Mouse (Mus musculus): Measurements from ENCODE around the gene Pck2. TPM values are rescaled to one million over a fixed set of nuclear protein-coding genes. Genes with fewer than 3 reads are reported as not detected.
A peak's percentile ranks its signal among the peaks of the same experiment; 100 is the strongest.

Pck2 gene
- polyA plus RNA-seq, 1 experiment from 2014 or later = 66.0 TPM

DNA sequence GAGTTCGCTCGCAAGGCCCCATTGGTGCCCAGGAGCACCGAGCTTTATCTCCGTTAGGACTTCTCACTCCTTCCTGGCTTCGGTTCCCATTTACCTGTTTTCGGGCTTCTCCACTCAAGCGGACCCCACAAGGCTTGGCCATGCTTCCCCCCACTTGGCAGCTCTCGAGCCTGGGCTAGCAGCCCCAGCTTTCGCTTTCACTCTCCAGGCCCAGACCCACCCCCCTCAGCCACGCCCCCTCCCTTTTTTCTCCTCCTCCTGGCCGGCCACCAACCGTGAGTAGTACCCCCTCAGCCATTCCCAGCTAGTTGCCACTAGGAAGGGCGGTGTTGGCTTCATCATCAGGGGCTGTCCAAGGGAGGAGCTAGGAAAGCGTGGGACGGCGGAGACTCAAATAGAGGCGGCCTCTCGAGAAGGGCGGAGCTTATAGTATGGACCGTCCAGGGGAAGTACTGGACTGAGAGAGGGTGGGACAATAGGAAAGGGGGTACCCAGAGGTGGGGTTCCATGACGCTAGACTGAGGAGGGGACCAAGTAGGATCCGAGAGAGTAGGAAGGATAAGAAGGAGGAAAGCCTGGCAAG is 50.8 kb downstream of the Pck2 start, which contains the start of gene Psme2:
TSS of gene Psme2 (minus strand) at position 366 of the 583 bp plus-strand sequence.
- H3K4me3 ChIP-seq (ENCODE audit: low read length) = peak within 1 kb of the TSS; percentile 97
- peaks cover 16% of the 10 kb centered on the region for H3K4me1 ChIP-seq (ENCODE audit: insufficient read depth, low read length)
- H3K27me3 ChIP-seq (ENCODE audit: insufficient read depth, low read length) = no peaks in the 10 kb centered on the region
- peaks cover 35% of the 10 kb centered on the region for H3K36me3 ChIP-seq (ENCODE audit: insufficient read depth, low read length)
- H3K4me2 ChIP-seq (replicated peaks; ENCODE audit: low read depth, low read length) = peak within 1 kb of the TSS; percentile 78
- H3K27ac ChIP-seq (ENCODE audit: low read length) = peak within 1 kb of the TSS; percentile 100
- peak within 1 kb of the TSS; percentile 90 for H3K9ac ChIP-seq (replicated peaks; ENCODE audit: low read length)
- WGBS = 1% methylated on average over 21 of the region's 22 CpGs
- ATAC-seq (ENCODE audit: low FRiP score, low TSS enrichment) = peak; percentile 98
- no peaks in the 10 kb centered on the region for H3K9me3 ChIP-seq (ENCODE audit: low read length)

DNA sequence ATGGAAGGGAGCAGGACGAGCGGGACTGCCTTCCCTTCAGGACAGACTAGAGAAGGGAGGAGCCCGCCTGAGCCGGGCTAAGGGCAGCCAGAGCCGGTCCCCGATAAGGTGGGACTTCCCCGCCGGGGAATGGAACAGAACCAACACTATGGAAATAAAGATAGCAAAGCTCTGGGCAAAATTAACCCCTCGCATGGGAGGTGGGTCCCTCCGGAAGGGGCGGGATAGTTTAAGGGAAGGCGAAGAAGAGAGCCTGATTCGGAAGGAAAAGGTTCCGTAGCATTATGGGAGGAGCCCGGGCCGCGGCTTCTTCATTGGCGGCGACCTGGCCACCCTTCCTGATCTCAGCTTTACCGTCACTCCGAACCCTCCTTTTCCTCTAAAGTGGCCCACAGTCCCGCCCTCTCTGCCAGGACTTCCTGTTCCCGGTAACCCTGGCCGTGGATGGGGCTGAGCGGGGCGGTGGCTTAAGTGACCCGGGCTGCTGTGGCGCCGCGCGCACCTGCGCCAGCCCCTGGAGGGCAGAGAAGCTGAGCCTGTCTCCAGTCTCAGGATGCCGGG is 51.3 kb downstream of the Pck2 start, which contains the start of gene Rnf31:
TSS of gene Rnf31 (plus strand) at position 378 of the 561 bp plus-strand sequence.
- peak within 1 kb of the TSS; percentile 78 for H3K4me2 ChIP-seq (replicated peaks; ENCODE audit: low read depth, low read length)
- H3K4me1 ChIP-seq (ENCODE audit: insufficient read depth, low read length) = peaks cover 16% of the 10 kb centered on the region
- peak; percentile 94 for ATAC-seq (ENCODE audit: low FRiP score, low TSS enrichment)
- H3K36me3 ChIP-seq (ENCODE audit: insufficient read depth, low read length) = peaks cover 40% of the 10 kb centered on the region
- 0% methylated on average over 33 of the region's 33 CpGs for WGBS
- no peaks in the 10 kb centered on the region for H3K9me3 ChIP-seq (ENCODE audit: low read length)
- peak within 1 kb of the TSS; percentile 100 for H3K27ac ChIP-seq (ENCODE audit: low read length)
- no peaks in the 10 kb centered on the region for H3K27me3 ChIP-seq (ENCODE audit: insufficient read depth, low read length)
- H3K4me3 ChIP-seq (ENCODE audit: low read length) = peak within 1 kb of the TSS; percentile 97
- peak within 1 kb of the TSS; percentile 90 for H3K9ac ChIP-seq (replicated peaks; ENCODE audit: low read length)

DNA sequence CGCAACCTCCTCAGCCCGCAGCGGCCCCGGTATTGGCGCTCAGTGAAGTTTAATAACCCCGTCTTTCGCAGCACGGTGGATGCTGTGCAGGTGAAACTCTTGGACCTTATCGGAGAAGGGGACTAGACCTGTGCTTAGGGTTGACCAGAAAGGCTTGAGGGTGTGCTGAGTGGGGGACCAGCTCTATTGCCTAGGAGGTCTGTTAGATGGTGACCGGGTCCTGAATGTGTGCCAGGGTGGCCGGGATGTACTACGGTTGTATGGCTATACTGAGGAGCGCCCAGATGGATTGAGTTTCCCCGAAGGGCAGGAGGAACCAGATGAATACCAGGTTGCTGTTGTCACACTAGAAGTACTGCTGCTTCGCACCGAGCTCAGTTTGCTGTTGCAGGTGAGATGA is 52.2 kb downstream of the Pck2 start:
- peaks cover 45% of the 10 kb centered on the region for H3K36me3 ChIP-seq (ENCODE audit: insufficient read depth, low read length)
- 2% methylated on average over 16 of the region's 16 CpGs for WGBS
- peak overlapping the region; percentile 97 for H3K4me3 ChIP-seq (ENCODE audit: low read length)
- H3K9me3 ChIP-seq (ENCODE audit: low read length) = no peaks in the 10 kb centered on the region
- H3K27ac ChIP-seq (ENCODE audit: low read length) = peak overlapping the region; percentile 100
- peaks cover 16% of the 10 kb centered on the region for H3K4me1 ChIP-seq (ENCODE audit: insufficient read depth, low read length)
- no peaks in the 10 kb centered on the region for H3K27me3 ChIP-seq (ENCODE audit: insufficient read depth, low read length)
- peak overlapping the region; percentile 78 for H3K4me2 ChIP-seq (replicated peaks; ENCODE audit: low read depth, low read length)
- no peak for ATAC-seq (ENCODE audit: low FRiP score, low TSS enrichment)
- peak overlapping the region; percentile 90 for H3K9ac ChIP-seq (replicated peaks; ENCODE audit: low read length)

DNA sequence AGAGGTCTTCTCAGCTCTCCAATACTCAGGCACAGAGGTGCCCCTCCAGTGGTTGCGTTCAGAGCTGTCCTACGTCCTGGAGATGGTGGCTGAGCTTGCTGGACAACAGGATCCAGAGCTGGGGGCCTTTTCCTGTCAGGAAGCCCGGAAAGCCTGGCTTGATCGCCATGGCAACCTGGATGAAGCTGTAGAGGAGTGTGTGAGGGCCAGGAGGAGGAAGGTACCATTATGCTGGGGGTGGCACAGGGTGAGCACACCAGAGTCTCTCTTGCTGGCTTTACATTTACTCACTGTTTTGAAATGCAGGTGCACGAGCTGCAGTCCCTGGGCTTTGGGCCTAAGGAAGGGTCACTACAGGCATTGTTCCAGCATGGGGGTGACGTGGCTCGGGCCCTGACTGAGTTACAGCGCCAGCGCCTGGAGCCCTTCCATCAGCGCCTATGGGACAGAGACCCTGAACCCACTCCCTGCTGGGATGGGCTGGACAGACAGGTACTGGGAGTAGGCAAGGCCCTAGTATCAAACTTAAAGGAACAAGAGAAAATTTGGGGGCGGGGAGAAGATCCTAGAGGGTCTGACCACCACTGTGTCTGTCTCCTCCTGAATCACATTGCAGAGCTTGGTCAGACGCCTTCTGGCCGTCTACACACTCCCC is 56.1 kb downstream of the Pck2 start:
- Histone ChIP-seq H3K27me3 (ENCODE audit: insufficient read depth, low read length) (no peaks in the 10 kb centered on the region), H3K9ac (replicated peaks; ENCODE audit: low read length) (no peak overlapping the region), H3K4me3 (ENCODE audit: low read length) (no peak overlapping the region), H3K36me3 (ENCODE audit: insufficient read depth, low read length) (peaks cover 58% of the 10 kb centered on the region), H3K4me1 (ENCODE audit: insufficient read depth, low read length) (peaks cover 12% of the 10 kb centered on the region), H3K4me2 (replicated peaks; ENCODE audit: low read depth, low read length) (no peak overlapping the region), H3K27ac (ENCODE audit: low read length) (no peak overlapping the region), H3K9me3 (ENCODE audit: low read length) (no peaks in the 10 kb centered on the region)
- ATAC-seq (ENCODE audit: low FRiP score, low TSS enrichment) = no peak
- 83% methylated on average over 13 of the region's 13 CpGs for WGBS

DNA sequence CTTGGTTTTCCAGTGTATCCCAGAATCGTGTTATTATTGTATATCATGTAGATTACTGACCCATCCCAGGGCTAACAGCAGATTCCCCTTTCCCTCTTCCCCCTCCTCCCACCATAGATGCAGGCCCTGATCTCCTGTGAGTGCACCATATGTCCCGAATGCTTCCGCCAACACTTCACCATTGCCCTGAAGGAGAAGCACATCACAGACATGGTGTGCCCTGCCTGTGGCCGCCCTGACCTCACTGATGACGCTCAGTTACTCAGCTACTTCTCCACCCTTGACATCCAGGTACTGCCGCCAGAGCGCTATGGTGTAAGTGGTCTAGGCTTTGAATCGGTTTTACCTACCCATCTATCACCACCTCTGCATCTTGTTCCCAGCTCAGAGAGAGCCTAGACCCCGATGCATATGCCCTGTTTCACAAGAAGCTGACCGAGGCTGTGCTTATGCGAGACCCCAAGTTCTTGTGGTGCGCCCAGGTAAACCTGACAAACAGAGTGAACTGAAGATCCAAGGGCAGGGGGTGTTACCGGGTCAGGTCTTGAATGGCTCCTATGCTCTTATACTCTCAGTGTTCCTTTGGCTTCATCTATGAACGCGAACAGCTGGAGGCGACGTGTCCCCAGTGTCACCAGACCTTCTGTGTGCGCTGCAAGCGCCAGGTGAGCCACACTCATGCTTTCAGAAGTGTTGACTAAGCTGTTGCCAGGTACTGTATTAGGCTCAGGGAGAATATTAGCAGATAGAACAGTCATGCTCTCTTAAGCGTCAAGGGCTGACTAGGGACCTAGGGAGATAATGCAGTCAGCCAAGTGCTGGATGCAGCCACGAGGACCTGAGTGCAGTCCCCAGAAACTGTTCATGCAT is 58.7 kb downstream of the Pck2 start:
- Histone ChIP-seq H3K27me3 (ENCODE audit: insufficient read depth, low read length) (no peaks in the 10 kb centered on the region), H3K36me3 (ENCODE audit: insufficient read depth, low read length) (peaks cover 74% of the 10 kb centered on the region), H3K4me1 (ENCODE audit: insufficient read depth, low read length) (peaks cover 5% of the 10 kb centered on the region), H3K4me3 (ENCODE audit: low read length) (no peak overlapping the region), H3K9me3 (ENCODE audit: low read length) (no peaks in the 10 kb centered on the region), H3K9ac (replicated peaks; ENCODE audit: low read length) (no peak overlapping the region), H3K27ac (ENCODE audit: low read length) (no peak overlapping the region), H3K4me2 (replicated peaks; ENCODE audit: low read depth, low read length) (no peak overlapping the region)
- no peak for ATAC-seq (ENCODE audit: low FRiP score, low TSS enrichment)
- 88% methylated on average over 21 of the region's 21 CpGs for WGBS

Other genes with a start within 250 kb of the Pck2 start
- gene Dhrs4, start 61.5 kb upstream of the Pck2 start, polyA plus RNA-seq (2015; fragmentation: Nextera tagmentation; extraction: Ambion mirVana) = 147 and 157 TPM in 2 replicates
- gene Carmil3, start 49.6 kb upstream of the Pck2 start, polyA plus RNA-seq (2015; fragmentation: Nextera tagmentation; extraction: Ambion mirVana) = 2.5 and 3.0 TPM in 2 replicates
- gene Cpne6, start 29.8 kb upstream of the Pck2 start, polyA plus RNA-seq (2015; fragmentation: Nextera tagmentation; extraction: Ambion mirVana) = 0.21 and 0.46 TPM in 2 replicates
- gene Nrl, start 15.3 kb upstream of the Pck2 start, polyA plus RNA-seq (2015; fragmentation: Nextera tagmentation; extraction: Ambion mirVana) = not detected in 2 replicates
- gene Dcaf11, start 19.7 kb downstream of the Pck2 start, polyA plus RNA-seq (2015; fragmentation: Nextera tagmentation; extraction: Ambion mirVana) = 117 TPM in 2 replicates
- 1.2 and 1.6 TPM in 2 replicates for gene A730061H03Rik, start 20.1 kb downstream of the Pck2 start, polyA plus RNA-seq (2015; fragmentation: Nextera tagmentation; extraction: Ambion mirVana)
- gene Fitm1, start 35.4 kb downstream of the Pck2 start, polyA plus RNA-seq (2015; fragmentation: Nextera tagmentation; extraction: Ambion mirVana) = 4.5 and 4.6 TPM in 2 replicates
- 156 and 168 TPM in 2 replicates for gene Psme1, start 37.9 kb downstream of the Pck2 start, polyA plus RNA-seq (2015; fragmentation: Nextera tagmentation; extraction: Ambion mirVana)
- gene Emc9, start 45.0 kb downstream of the Pck2 start, polyA plus RNA-seq (2015; fragmentation: Nextera tagmentation; extraction: Ambion mirVana) = 9.3 and 9.5 TPM in 2 replicates
- 207 and 226 TPM in 2 replicates for gene Psme2, start 50.8 kb downstream of the Pck2 start, polyA plus RNA-seq (2015; fragmentation: Nextera tagmentation; extraction: Ambion mirVana)
- gene Rnf31, start 51.4 kb downstream of the Pck2 start, polyA plus RNA-seq (2015; fragmentation: Nextera tagmentation; extraction: Ambion mirVana) = 21.3 and 26.2 TPM in 2 replicates
- 16.8 and 17.7 TPM in 2 replicates for gene Irf9, start 63.3 kb downstream of the Pck2 start, polyA plus RNA-seq (2015; fragmentation: Nextera tagmentation; extraction: Ambion mirVana)
- gene Rec8, start 77.8 kb downstream of the Pck2 start, polyA plus RNA-seq (2015; fragmentation: Nextera tagmentation; extraction: Ambion mirVana) = 23.0 and 24.2 TPM in 2 replicates
- gene Ipo4, start 95.7 kb downstream of the Pck2 start, polyA plus RNA-seq (2015; fragmentation: Nextera tagmentation; extraction: Ambion mirVana) = 120 and 130 TPM in 2 replicates
- 1.5 and 1.6 TPM in 2 replicates for gene Gm49378, start 97.6 kb downstream of the Pck2 start, polyA plus RNA-seq (2015; fragmentation: Nextera tagmentation; extraction: Ambion mirVana)
- 137 and 139 TPM in 2 replicates for gene Tm9sf1, start 103.5 kb downstream of the Pck2 start, polyA plus RNA-seq (2015; fragmentation: Nextera tagmentation; extraction: Ambion mirVana)
- 1.1 and 1.3 TPM in 2 replicates for gene Tssk4, start 109.9 kb downstream of the Pck2 start, polyA plus RNA-seq (2015; fragmentation: Nextera tagmentation; extraction: Ambion mirVana)
- 59.8 and 61.0 TPM in 2 replicates for gene Mdp1, start 120.2 kb downstream of the Pck2 start, polyA plus RNA-seq (2015; fragmentation: Nextera tagmentation; extraction: Ambion mirVana)
- 74.1 and 74.2 TPM in 2 replicates for gene Gmpr2, start 131.7 kb downstream of the Pck2 start, polyA plus RNA-seq (2015; fragmentation: Nextera tagmentation; extraction: Ambion mirVana)
- gene Nedd8, start 131.9 kb downstream of the Pck2 start, polyA plus RNA-seq (2015; fragmentation: Nextera tagmentation; extraction: Ambion mirVana) = 514 and 521 TPM in 2 replicates
- gene Tinf2, start 141.6 kb downstream of the Pck2 start, polyA plus RNA-seq (2015; fragmentation: Nextera tagmentation; extraction: Ambion mirVana) = 43.9 and 44.5 TPM in 2 replicates
- 2.9 and 3.0 TPM in 2 replicates for gene Tgm1, start 173.7 kb downstream of the Pck2 start, polyA plus RNA-seq (2015; fragmentation: Nextera tagmentation; extraction: Ambion mirVana)
- gene Rabggta, start 182.0 kb downstream of the Pck2 start, polyA plus RNA-seq (2015; fragmentation: Nextera tagmentation; extraction: Ambion mirVana) = 43.3 and 46.2 TPM in 2 replicates
- 112 and 119 TPM in 2 replicates for gene Dhrs1, start 205.4 kb downstream of the Pck2 start, polyA plus RNA-seq (2015; fragmentation: Nextera tagmentation; extraction: Ambion mirVana)
- gene Nop9, start 205.4 kb downstream of the Pck2 start, polyA plus RNA-seq (2015; fragmentation: Nextera tagmentation; extraction: Ambion mirVana) = 40.6 and 41.9 TPM in 2 replicates
- gene Cideb, start 218.2 kb downstream of the Pck2 start, polyA plus RNA-seq (2015; fragmentation: Nextera tagmentation; extraction: Ambion mirVana) = 21.1 and 21.3 TPM in 2 replicates
- 0.41 and 0.45 TPM in 2 replicates for gene Ltb4r2, start 221.2 kb downstream of the Pck2 start, polyA plus RNA-seq (2015; fragmentation: Nextera tagmentation; extraction: Ambion mirVana)
- gene Ltb4r1, start 225.7 kb downstream of the Pck2 start, polyA plus RNA-seq (2015; fragmentation: Nextera tagmentation; extraction: Ambion mirVana) = 0.54 and 0.92 TPM in 2 replicates
- 16.7 and 19.7 TPM in 2 replicates for gene Adcy4, start 243.8 kb downstream of the Pck2 start, polyA plus RNA-seq (2015; fragmentation: Nextera tagmentation; extraction: Ambion mirVana)
- 39.3 and 43.4 TPM in 2 replicates for gene Ripk3, start 248.6 kb downstream of the Pck2 start, polyA plus RNA-seq (2015; fragmentation: Nextera tagmentation; extraction: Ambion mirVana)

Measured in kidney, embryonic 16.5 days (tissue).